Mouse (Mus musculus): ENCODE results near the gene Pnma5.
A peak's percentile ranks its signal among the peaks of the same experiment; 100 is the strongest.
"Not testable (repeated sequence)": the region's sequence is repeated elsewhere in the genome, so short reads cannot be mapped to it uniquely, and the experiment has no call there.

The Pnma5 gene

DNA sequence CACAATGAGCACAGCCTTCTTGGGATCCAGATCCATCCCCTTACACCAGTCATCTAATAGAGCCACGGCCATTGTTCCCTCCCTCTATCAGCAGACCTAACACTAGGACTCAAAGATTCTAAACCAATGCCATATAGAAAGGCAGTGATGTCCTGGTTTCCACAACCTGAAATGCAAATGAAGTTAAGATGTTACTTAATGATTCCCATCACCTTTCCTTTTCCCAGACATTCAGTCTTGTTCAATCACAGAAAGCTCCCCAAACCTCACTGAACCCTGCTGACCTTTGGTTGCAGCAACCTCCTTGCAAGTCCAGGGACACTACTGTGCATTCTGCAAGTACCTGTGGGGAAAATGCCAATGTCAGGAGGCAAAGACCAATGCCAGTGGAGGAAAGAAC is at the start of gene Pnma5:
Gene Pnma5 (minus strand): TSS at position 101 of the 400 bp plus-strand sequence.
- no peak for DNase-seq (ENCODE audit: low spot score in 2 of 2)

DNA sequence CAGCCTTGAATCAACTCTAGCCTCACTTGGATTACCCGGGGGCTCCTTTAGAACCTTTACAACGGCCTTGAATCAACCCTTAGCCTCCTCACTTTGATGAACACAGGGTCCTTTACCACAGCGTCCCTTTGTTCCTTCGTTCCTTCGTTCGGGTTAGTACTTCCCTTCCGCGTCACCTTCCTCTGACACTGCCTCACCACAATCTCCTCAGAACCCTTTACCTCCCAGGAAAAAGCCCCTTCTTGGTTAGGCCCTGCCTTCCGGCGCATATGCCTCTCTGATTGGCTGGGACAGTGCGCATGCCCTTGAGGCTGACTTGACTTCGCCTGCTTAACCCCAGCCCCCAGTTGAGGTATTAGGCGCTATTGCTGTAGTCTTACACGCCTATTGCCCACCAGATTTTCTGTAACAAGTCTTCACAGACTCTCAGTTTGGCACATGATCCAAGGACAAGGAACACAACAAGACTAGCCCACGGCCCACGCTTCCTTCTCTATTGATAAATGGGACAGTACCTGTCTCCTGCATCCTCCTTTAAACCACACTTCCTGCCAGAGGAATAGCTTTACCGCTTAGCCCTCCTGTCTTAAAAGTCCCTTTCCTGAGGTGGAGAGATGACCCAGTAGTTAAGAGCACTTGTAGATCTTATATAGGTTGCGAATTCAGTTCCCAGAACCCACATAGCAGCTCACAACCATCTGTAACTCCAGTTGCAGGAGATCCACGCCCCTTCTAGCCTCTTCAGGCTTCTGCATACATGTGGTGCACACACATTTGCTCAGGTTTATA is 45.6 kb upstream of the Pnma5 start, which contains the start of gene Xlr4a:
Gene Xlr4a (minus strand): TSS at position 212 of the 789 bp plus-strand sequence.
- not testable (repeated sequence) for DNase-seq (ENCODE audit: low spot score in 2 of 2)

DNA sequence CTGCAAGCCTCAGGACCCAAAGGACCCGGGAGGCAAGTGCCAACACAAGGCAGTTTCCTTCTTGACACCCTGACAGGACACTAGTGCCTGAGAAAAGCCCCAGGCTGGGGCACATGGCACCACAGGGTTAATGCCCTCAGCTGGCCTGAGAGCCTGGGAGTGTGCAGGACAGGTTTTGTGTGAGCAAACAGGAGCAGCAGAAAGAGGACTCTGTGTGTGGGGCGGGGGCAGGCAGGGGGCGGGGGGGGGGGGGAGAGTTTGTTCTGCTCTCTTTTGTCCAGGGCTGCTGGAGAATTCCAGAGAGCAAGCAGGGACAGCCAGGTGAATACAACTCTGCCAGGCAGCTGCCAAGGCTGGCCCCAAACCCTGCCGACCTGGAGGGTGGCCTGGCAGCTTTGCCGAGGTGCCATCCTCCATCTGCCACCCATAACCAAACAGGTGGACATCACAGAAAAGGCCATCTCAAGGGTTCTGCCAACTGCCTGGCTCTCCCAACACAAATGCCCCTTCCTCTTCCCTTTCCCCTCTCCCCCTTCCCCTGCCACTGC is 29.9 kb upstream of the Pnma5 start:
- DNase-seq (ENCODE audit: low spot score in 2 of 2) = not testable (repeated sequence)

DNA sequence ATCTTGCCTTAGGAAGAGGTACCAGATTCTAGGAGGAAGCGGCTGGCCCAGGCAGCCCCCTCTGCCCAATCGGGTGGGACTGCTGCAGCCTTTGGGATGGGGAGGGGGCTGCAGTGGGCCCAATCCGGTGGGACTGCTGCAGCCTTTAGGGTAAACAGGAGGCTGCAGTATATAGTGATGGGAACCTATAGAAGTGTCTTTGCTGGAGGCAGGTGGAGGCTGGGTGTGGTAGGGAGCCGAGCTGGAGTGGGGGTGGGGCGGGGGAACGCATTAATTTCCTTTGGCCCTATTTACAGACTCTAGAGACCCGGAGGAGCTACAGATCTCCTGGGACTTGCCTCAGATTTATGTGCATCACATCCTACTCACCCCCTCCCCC is 27.5 kb upstream of the Pnma5 start, which contains the start of gene Pnma3:
Gene Pnma3 (plus strand): TSS at position 373 of the 379 bp plus-strand sequence.
- DNase-seq (ENCODE audit: low spot score in 2 of 2) = no peak

DNA sequence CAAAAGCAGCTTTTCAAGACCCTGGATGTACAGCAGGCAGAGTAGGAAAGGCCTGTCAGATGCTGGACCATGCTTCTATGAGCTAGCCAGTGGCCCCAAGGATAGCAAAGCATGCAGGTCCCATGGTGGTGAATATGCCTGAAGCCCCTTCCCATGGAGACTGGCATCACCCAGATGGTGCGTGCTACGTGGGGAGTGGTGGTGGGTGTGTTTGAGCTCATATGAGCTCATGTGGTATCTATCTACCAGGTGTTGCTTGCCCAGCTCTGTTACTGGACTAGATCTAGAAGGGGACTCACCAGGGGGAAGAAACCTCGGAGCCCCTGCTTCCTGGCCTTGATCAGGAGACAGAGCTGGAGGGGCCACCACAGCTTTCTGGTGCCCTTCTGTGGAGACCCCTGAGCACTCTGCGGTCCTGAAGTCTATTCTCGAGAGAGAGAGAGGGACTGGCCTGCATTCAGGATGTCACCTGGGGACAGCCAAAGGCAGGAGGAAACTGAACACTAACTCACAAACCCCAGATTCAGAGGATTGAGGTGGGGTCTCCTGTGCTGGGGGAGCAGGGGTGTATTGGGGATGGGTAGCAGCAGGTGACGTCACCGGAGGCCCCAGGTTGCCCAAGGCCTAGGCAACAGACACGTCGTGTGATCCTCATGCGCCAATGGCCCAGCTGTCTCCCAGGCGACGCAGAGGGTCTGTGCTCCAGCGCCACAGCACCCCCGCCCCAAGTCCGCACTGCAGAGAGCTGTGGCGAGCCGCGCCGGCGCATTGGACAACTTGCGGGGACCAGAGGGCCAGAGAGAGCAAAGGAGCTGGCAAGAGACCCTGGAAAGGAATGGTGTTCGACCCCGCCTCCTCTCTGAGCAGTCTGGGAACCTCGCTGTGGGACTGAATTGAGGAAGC is 26.9 kb upstream of the Pnma5 start:
- peak; percentile 24 to 57 for DNase-seq (ENCODE audit: low spot score in 2 of 2)

DNA sequence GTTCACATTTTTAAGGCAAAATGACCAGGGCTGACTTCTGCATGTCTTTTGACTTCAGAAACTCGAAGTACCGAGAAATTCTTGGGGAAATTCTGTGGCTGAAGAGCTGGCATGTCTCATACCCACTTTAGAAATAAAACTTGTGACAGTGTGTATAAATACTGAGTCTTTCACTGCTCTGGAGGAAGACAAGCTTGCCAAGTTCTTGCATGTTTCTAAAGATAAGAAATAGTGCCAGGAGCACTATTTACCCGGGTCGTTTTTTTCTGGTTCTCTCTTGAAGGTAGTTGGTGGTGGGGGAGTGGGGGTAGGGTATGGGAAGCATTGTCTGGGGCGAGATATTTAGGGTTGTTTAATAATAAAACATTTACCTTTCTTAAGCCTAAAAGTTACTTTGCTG is 25.4 kb upstream of the Pnma5 start:
- DNase-seq (ENCODE audit: low spot score in 2 of 2) = no peak

DNA sequence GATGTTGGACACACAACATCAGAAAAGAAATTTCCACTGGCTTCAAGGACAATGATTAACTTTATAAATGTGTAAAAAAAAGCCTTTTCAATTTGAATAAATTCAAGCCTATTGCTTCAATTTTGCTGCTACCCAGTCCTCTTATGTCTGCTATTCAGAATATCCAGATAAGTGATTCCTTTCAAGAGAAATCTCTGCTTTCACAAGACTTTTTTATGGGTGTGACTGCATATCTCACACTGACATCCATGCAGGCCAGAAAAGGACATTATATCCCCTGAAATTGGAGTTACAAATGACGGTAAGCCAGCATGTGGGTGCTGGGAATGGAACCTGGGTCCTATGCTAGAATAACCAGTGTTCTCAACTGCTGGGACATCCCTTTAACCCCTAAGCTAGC is 24.6 kb upstream of the Pnma5 start:
- DNase-seq (ENCODE audit: low spot score in 2 of 2) = no peak

DNA sequence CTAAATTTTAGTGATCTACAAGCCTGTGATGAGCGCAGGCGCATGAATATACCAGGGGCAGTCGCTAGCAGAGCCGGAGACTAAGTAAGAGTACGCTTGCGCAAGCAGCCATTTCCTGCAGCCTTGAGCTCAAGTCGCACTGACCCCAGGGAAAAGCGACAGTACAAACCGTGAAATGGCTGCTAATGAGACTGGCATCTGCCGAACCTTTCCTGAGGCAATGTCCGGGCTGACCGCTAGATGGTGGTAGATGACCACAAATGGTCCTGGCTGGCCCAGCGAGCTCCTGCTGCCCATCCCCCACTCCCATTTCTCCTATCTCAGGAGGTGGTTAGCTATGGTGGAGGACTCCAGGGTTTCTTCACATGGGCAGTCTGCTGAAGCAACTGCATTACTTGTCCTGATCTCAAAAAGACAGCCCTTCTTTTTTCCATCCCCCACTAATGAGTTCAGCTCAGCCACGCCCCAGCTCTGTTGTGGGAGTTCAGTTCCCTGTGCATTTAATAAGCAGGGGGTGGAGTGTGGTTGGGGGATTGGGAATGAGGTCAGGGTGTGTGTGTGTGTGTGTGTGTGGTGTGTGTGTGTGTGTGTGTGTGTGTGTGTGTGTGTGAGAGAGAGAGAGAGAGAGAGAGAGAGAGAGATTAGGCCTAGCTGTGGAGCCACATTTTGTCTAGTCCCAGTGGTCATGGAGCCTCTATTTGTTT is 17.1 kb upstream of the Pnma5 start:
- peak; percentile 93 to 97 for DNase-seq (ENCODE audit: low spot score in 2 of 2)

DNA sequence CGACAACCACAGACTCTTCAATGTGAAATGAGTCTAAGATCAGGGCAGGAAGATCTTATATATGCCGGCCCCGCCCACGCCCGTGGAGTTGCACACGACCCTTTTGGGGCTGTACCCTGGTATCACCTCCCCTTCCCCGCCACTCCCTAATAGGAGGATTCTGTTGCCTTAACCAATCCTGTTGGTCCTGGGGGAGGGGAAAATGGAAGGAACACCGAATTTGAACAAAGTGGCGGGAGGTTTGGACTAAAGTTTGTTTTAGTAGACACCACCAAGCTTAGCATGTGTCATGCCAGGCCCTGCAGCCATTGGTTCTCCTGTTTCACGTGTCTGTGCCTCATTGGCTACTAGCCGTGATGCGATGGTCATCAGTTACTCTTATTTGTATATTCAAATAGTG is 2.8 kb upstream of the Pnma5 start:
- no peak for DNase-seq (ENCODE audit: low spot score in 2 of 2)

DNA sequence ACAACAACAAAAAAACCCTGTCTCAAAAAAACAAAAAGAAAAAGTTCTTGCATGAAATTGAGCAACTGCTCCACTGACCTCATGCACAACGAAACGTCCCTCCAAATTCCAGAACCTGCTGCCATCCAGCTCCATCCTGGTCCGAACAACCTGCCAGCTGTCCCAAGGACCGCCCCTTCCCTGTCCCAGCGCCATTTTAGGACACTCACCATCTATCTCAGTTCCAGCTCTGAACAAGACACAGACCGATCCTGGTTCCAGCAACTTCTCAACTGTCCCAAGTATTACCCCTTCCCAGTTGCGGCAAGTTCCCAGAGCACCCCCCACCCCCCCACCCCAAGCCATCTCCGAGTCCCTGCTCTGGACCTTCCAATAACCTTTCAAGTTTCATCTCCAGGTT is 1.9 kb upstream of the Pnma5 start:
- no peak for DNase-seq (ENCODE audit: low spot score in 2 of 2)

DNA sequence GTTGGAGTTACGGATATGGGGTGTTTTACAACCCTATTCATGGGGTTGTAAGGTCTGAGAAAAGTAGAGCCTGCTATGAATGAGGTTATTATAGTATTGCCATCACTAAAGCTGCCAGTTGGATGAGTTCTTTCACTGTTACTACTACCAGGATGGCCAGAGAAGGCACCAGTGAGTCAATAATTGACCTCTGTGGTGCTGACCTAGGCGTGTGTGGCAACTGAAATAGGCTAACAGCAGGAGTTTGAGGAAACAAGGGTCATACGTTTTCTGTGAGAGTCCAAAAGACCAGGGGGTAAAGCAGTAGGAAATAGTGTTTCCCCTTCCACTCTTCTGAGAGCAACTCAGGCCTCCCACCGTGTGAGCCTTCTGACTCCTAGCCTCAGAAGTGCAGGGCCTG is 24.1 kb downstream of the Pnma5 start:
- DNase-seq (ENCODE audit: low spot score in 2 of 2) = no peak

DNA sequence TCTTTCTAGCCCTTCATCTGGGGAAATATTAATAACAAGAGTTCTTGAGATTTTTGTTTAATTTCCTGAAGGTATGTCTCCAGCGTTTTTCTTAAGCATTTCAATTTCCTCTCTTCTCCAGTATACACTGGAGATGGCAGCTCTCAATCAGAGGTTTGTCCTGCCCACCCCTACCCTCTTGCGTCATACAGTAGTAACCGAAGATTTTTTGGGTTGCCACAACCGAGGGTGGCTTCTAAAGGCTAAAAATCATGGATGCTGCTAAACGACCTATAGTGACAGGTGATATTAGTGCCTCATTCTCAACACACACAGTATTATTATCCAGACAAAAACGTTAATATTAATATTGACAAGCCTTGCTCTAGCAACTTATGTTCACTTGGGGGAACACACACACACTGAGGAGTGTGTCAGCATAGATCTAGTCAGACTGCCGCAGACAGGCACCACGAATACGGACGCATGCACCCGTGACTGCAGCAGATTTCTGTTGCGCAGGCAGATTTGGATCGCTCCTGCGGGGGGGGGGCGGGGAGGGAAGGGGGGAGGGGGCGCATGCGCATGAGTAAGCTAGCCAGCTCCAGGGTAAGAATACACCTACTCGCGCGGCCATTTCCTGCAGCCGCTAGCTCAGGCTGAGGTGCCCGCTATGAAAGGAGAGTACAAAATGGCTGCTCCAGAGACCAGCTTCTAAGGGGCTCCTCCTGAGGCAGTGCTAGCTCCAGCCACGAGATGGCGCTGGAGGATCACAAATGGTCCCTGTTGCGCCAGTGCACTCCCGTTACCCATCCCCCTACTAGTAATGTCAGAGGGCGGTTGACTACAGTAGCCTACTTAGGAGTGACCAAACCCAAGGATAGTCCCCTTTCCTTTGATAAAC is 29.1 kb downstream of the Pnma5 start:
- peak; percentile 88 to 93 for DNase-seq (ENCODE audit: low spot score in 2 of 2)

DNA sequence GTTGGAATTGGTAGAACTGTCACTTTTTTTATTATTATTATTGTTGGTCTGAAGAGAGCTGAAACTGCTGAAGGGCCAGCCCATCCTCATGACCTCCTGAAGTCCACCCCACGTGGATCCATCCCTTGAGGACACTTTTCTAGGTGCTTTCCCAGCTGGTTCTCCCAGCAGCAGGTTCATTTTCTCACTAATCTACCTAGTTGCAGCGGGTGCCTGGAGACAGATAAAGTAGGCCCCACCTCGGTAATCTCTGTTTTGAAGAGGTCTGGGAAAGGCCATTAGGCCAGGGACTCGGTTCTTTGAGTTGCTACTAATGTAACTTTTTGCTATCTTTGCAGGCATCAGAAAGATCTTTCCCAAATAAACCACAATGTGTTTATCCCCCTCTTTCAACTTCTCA is 31.2 kb downstream of the Pnma5 start:
- no peak for DNase-seq (ENCODE audit: low spot score in 2 of 2)

DNA sequence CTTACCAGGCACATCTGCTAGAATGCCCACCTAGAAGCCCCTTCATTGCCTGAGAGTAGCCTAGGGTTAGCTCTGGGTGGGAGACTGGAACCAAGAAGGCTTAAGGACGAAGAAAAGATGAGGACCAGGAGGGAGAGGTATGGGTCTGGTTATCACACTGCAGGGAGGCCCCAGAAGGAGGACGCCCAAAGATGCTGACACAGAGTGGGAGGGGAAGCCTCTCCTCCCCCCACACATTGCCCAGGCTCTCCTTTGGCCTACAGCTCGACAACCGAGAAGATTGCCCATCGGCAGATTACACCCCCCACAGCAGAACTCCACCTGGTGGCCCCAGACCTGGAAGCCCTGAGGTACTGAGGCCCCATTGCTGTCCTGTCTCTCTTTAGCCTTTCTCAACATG is 33.8 kb downstream of the Pnma5 start:
- DNase-seq (ENCODE audit: low spot score in 2 of 2) = no peak

DNA sequence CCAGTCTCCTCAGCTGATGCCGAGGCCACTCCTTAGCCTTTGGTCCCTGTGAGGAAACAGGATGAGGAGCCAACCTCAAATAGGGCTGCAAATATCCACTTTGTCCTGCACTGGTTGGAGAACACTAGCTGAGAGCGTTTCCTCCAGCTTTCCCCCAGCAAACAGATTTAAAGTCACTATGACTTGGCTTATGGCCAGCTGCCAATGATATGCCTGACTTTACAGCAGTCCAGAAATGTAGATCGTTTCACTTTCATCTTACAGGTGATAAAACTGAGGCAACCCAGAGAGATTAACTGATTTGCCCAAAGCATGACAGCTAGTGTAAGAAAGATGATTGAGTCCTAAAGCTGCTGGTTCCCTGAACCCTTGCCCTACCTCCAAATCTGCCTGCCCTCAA is 41.4 kb downstream of the Pnma5 start:
- DNase-seq (ENCODE audit: low spot score in 2 of 2) = no peak

DNA sequence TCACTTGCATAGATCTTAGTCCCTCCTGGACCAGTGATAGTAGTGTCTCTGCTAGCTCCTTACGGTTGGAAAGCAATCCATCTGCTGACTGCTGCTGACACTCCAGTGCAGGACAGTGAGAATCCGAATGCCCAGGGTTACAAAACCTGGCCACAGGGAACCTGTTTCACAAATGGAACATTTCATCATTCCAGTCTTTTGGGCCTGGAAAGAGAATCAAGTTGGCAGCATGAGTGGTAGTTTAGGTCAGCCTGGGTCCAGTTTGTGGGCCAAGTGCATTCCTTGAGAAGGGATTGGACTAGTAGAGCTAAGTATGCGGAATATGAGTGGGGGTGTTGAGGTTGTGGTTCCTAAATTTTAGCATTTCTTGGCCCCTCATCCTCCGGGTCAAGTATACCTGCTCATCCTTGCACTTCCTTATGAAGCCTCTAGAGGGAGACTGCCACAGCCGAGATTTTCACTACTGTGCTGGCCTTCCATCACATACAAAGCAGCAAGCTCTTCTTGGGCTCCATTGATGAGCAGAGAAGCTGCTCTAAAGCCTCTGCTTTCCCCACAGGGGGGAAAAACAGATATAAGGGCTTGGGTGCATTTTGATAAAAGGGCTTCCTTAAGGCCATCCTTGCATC is 44.5 kb downstream of the Pnma5 start:
- DNase-seq (ENCODE audit: low spot score in 2 of 2) = no peak

DNA sequence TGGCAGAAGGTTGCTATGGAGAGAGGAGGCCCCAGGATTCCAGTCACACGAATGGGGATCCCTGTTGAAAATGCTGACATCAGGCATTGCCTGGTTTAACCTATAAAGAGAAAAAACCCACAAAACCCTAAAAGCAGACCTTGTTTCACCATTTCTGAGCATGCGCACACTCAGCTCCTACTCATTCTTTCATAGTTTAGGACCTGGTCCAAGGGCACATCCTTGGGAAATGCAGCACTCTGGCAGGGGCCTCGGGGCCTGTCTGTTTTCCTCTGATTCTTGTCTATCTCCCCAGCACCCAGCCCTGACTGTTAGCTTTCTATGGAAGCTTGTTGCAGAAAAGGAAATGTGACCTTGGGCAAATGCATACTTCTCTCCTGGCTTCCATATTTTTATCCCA is 46.3 kb downstream of the Pnma5 start:
- no peak for DNase-seq (ENCODE audit: low spot score in 2 of 2)

DNA sequence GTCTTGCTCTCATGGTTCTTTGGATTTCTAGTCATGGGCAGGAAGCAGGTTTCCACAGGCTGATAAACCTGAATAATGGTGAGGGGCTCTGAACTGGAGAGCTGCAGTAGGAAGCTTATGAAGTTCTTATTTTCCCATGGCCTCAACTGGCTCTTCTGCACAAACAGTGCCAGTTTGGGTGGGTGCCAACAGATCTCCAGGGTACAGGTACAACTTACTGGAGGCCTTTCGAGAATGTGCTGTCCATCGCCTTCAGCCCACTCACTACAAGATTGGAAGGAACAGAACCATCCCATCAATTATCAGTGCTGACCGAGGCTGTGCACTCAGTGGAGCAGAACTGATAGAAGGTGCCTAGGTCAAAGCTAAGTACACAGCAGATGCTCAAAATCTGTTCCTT is 48.5 kb downstream of the Pnma5 start:
- DNase-seq (ENCODE audit: low spot score in 2 of 2) = no peak

DNA sequence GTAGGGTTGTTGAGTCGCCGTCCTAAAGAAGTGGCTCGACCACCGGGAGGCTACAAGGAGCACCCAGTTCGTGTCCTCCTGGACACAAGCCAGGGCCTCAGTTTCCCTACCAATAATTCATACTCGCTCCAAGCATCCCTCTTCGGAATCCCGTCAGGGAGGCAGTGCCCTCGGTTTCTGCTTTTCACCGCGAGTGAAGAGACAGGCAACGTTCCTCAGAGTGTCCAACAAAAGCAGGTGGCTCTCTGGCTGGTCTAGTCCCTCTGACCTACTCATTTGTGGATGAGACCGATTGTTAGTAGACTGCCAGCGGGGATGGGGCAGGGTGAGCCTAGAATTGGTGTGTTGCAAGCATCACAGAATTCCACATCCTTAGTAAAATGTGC is 49.4 kb downstream of the Pnma5 start:
- no peak for DNase-seq (ENCODE audit: low spot score in 2 of 2)

DNA sequence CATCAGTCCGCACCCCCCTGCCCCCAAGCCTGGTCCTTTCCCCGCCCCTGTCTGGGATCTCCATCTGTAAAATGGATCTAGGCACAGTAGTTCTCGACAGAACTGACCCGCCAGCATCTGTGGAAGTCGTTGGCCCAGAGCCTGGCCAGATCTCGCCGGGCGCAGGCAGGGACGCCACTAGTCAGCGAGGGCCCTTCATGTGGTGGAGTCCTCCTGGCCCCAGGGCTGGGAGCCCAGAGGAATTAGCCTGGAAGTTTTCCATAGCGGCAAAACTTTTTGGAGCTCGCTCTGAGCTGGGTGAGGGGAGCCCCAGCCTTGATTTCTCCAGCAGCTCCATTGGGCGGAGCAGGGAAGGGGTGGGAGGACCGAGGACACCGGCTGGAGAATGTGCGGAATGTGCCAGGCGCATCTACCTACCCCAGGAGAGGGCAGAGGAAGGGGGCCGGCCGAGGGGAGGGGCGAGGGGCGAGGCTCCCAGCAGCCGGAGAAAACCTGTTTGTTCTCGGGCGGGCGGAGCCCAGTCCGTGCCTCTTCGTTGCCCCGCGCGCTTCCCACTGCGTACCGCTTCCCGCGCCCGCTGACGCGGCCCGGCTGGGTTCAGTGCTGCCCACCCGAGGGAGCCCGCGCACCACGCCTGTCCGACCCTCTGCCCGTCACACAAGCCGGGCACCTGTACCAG is 49.9 kb downstream of the Pnma5 start, which contains the start of gene Zfp185:
Gene Zfp185 (plus strand): TSS at position 499 of the 679 bp plus-strand sequence.
- DNase-seq (ENCODE audit: low spot score in 2 of 2) = peak in 1 of 2 experiments; percentile 7

Data from cerebellum, postnatal 4 days (tissue).